Mouse (Mus musculus) hindbrain, postnatal 0 days (tissue): ENCODE measurements at regions not wholly inside any gene's neighbourhood (a gene's known extent, or its start where the extent isn't known, plus 50 kb on each side); places are given as distances from the start of the nearest gene placed in this dataset.
"Not testable (repeated sequence)": the region's sequence is repeated elsewhere in the genome, so short reads cannot be mapped to it uniquely, and the experiment has no call there.

Experiments used
- ATAC-seq: fragments of 200-750 bp; cut with Nextera tagmentation; 2 replicates; pipeline ENCODE4 v1.8.0; 2017; ENCODE audit warnings: mild to moderate bottlenecking, moderate TSS enrichment, moderate library complexity
- DNase-seq: peaks from one replicate; pipeline ENCODE4 v3.0.0-alpha.2; 2015; ENCODE audit warnings: low spot score
- H3K27ac ChIP-seq: fragments of 300-500 bp; sonication (generic); 2 replicates; pipeline ENCODE4 v1.5.1; 2014; ENCODE audit warnings: mild to moderate bottlenecking
- H3K27me3 ChIP-seq: fragments of 300-500 bp; sonication (generic); 2 replicates; pipeline ENCODE4 v1.6.1; 2014; ENCODE audit warnings: low read length, mixed read lengths; ENCODE audit not compliant: insufficient read depth
- H3K36me3 ChIP-seq: fragments of 300-500 bp; sonication (generic); 2 replicates; pipeline ENCODE4 v1.6.1; 2014; ENCODE audit warnings: low read length, mixed read lengths; ENCODE audit not compliant: insufficient read depth
- H3K4me1 ChIP-seq: fragments of 300-500 bp; sonication (generic); 2 replicates; pipeline ENCODE4 v1.6.1; 2014; ENCODE audit warnings: antibody characterized with exemption, low read length, mixed read lengths; ENCODE audit not compliant: insufficient read depth
- H3K4me2 ChIP-seq: fragments of 300-500 bp; sonication (generic); 2 replicates; pipeline ENCODE4 v1.6.1; 2014; ENCODE audit warnings: low read depth, mild to moderate bottlenecking, low read length, moderate library complexity, mixed read lengths
- H3K4me3 ChIP-seq: fragments of 300-500 bp; sonication (generic); 2 replicates; pipeline ENCODE4 v1.5.1; 2014; ENCODE audit warnings: low read length
- H3K9ac ChIP-seq: fragments of 300-500 bp; sonication (generic); replicated peaks from 2 replicates; pipeline ENCODE4 v1.6.1; 2014; ENCODE audit warnings: mild to moderate bottlenecking, low read length, moderate library complexity, mixed read lengths
- H3K9me3 ChIP-seq: fragments of 300-500 bp; sonication (generic); 2 replicates; pipeline ENCODE4 v1.6.1; 2016; ENCODE audit warnings: low read length, mixed read lengths
- CTCF ChIP-seq: IDR thresholded peaks from 2 replicates; pipeline ENCODE4 v1.5.1; 2016; ENCODE audit warnings: antibody characterized with exemption, control low read depth, low read depth
- WGBS: fragments of 180-500 bp; shearing (Covaris S2); extraction: QIAGEN DNeasy Blood & Tissue Kit; methylation state at CpG from one replicate; pipeline ENCODE4 v1.1.7; 2014; 5-methylcytosine and 5-hydroxymethylcytosine counted together

- DNase-seq (no peak), ATAC-seq (0 out of 2 replicates have a peak, but pooled peaks have one; percentile 43)
- Histone ChIP-seq H3K9ac (no peak overlapping the region), H3K9me3 (no peaks in the 10 kb centered on the region), H3K4me1 (no peaks in the 10 kb centered on the region), H3K4me3 (no peak overlapping the region), H3K27ac (no peak overlapping the region), H3K4me2 (no peak overlapping the region), H3K36me3 (no peaks in the 10 kb centered on the region), H3K27me3 (no peaks in the 10 kb centered on the region)
- WGBS = 60% methylated on average over 5 of the region's 5 CpGs
- TF ChIP-seq CTCF = no peak
Measured at GRCm38 (mm10) chr7:113027125-113027801, 73.5 kb downstream of the Rassf10 start.

DNA sequence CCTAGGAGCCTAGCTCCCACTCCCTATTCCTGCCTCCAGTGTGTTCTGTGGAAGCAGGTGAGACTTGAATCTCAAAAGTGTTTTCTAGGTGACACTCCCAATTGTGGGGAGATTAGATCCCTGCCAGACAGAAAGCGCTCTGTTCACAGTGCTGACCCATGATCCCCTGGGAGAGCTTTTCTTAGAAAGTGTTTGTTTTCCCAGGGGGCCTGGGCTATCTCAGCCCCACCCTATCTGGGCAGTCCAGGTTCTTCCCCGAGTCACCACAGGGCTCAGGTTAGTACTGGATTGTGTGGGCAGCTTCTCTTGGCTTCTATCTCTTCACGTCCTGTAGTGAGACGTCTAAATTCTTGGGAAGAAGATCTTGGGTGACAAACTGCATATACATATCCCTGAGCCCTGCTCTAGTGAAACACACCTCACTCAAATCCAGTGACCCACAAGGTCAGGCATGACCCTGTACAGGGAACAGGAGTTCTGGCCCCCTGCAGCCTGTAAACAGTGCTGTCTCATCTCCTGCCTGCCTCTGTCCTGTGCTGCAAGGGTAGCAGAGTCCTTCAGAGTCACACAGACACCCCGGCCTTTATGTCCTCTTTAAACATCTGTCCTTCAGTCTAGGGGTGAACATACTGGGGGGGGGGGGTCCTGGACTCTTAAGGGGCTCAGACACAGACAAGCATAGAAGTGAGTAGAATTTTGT, 76.4 kb downstream of the Rassf10 start:
- Histone ChIP-seq H3K4me1 (no peaks in the 10 kb centered on the region), H3K9ac (no peak overlapping the region), H3K36me3 (no peaks in the 10 kb centered on the region), H3K27me3 (no peaks in the 10 kb centered on the region), H3K9me3 (no peaks in the 10 kb centered on the region), H3K27ac (no peak overlapping the region), H3K4me3 (no peak overlapping the region), H3K4me2 (no peak overlapping the region)
- no peak for TF ChIP-seq CTCF
- 64% methylated on average over 5 of the region's 5 CpGs for WGBS
- no peak for DNase-seq
- ATAC-seq = no peak

- no peaks in the 10 kb centered on the region for H3K4me1 ChIP-seq
- no peak overlapping the region for H3K4me2 ChIP-seq
- no peaks in the 10 kb centered on the region for H3K9me3 ChIP-seq
- H3K36me3 ChIP-seq = no peaks in the 10 kb centered on the region
- no peaks in the 10 kb centered on the region for H3K27me3 ChIP-seq
- ATAC-seq (no peak), DNase-seq (no peak)
- H3K9ac ChIP-seq = no peak overlapping the region
- no peak overlapping the region for H3K4me3 ChIP-seq
- WGBS = 88% methylated on average over 4 of the region's 4 CpGs
- no peak for TF ChIP-seq CTCF
- H3K27ac ChIP-seq = no peak overlapping the region
Measured at GRCm38 (mm10) chr7:113035751-113036150, 82.0 kb downstream of the Rassf10 start.

DNA sequence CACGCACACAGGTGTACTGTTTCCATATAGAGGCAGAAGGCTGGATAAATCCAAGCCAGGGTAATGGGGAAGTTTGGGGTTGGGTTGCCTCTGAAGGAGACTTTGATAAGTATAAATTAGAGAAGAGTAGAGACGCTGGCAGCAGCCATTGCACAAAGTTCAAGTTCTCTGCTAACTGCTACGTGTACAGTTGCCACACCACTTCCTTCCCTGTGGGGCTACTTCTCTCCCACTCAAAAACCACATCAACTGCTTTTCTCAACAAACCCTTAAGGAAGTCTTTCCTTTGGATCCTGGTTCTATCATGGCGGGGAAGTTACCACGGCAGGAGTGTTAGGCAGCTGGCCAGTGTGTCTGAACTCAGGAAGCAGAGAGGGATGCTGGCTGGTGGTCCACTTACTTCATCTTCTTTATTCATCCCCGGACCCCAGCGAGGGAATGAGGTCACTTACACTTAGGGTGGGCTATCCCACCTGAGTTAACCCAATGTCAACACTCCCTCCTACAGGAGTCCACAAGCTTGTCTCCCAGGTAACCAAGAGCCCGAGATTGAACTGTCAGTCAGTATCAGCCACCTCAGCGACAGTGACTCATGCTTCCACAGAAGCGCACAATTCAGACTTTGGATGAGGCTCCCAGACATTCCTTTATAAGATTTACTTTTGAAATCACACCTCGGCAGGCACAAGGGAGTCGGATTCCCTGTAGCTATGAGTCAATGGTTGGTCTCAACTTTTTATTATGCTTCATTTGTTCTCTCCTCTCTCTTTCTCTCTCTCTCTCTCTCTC, 84.3 kb downstream of the Rassf10 start:
- TF ChIP-seq CTCF = no peak
- Histone ChIP-seq H3K4me1 (no peaks in the 10 kb centered on the region), H3K9me3 (no peaks in the 10 kb centered on the region), H3K36me3 (no peaks in the 10 kb centered on the region), H3K4me2 (no peak overlapping the region), H3K9ac (no peak overlapping the region), H3K27me3 (no peaks in the 10 kb centered on the region), H3K27ac (no peak overlapping the region), H3K4me3 (no peak overlapping the region)
- DNase-seq (no peak), ATAC-seq (no peak)
- WGBS = 77% methylated on average over 12 of the region's 12 CpGs

DNA sequence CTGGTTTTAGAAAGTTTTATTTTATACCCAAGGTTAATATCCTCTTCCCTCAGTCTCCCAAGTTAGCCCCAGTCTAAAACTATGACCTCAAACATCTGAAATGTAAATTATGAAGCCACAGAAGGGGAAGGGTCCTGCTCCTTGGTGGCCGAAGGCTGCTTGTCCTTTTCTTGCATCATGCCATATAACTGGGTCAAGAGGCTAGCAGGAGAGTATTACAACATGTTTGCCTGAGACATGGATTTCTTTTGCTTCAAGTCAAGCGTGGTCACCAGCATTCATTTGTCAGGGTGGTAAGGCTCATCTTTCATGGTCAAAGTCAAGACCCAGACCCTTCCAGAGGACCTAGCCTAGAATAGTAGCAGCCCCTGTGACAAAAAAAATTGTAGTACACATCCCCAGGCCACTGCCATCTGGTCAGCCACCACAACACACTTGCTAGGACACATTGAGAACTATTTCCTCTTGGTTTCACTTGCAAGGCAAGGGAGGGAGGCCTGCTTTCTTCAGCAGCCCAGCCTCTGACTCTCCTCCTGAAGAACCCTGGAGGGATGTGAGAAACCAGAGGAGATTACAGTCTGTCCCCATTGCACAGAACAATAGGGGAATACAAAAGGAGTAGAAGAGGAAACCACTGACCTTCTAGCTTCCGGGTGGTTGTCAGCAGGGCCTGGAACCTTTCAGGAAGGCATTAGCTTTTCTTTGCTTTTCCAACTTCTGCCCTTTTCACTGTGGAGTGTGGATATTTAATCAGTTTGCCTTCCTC, 85.3 kb downstream of the Rassf10 start:
- Histone ChIP-seq H3K4me3 (no peak overlapping the region), H3K4me2 (no peak overlapping the region), H3K9me3 (no peaks in the 10 kb centered on the region), H3K36me3 (no peaks in the 10 kb centered on the region), H3K4me1 (no peaks in the 10 kb centered on the region), H3K27ac (no peak overlapping the region), H3K27me3 (no peaks in the 10 kb centered on the region), H3K9ac (no peak overlapping the region)
- DNase-seq = no peak
- ATAC-seq = no peak
- WGBS = 70% methylated on average over 3 of the region's 3 CpGs
- no peak for TF ChIP-seq CTCF

DNA sequence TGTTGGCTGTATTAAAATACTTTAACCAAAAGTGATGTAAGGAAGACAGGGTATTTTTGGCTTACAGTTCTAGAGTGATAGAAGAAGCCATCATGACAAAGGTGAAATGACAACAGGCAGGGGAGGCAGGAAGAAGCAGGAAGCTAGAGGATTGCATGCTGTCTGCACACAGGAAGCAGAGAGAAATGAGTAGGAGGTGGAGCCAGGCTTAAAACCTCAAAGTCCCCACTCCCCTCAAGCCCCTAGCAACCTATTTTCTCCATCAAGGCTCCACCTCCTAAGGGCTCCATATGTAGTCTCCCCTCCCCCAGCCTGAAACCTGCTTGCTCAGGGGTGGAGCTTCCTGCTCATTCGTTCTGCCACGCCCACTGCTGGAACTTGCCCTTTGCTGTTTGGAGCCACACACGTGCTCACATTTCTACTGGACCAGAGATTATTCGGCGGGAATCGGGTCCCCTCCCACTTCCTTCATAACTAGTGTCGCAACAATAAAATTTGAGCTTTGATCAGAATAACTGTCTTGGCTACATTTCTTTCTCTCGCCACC, 91.9 kb downstream of the Rassf10 start:
- not testable (repeated sequence) for H3K27me3 ChIP-seq, H3K27ac ChIP-seq, H3K36me3 ChIP-seq, H3K9me3 ChIP-seq, H3K4me2 ChIP-seq, H3K9ac ChIP-seq, DNase-seq, ATAC-seq, H3K4me1 ChIP-seq, H3K4me3 ChIP-seq
- WGBS = 71% methylated on average over 8 of the region's 8 CpGs
